Mouse (Mus musculus): ENCODE data around the gene Slit3.

The Slit3 gene

GRCm38 (mm10) chr11:35196777-35197176 is 75.8 kb downstream of the Slit3 start:
- no peak for DNase-seq (ENCODE audit: low spot score in 2 of 2)

DNA sequence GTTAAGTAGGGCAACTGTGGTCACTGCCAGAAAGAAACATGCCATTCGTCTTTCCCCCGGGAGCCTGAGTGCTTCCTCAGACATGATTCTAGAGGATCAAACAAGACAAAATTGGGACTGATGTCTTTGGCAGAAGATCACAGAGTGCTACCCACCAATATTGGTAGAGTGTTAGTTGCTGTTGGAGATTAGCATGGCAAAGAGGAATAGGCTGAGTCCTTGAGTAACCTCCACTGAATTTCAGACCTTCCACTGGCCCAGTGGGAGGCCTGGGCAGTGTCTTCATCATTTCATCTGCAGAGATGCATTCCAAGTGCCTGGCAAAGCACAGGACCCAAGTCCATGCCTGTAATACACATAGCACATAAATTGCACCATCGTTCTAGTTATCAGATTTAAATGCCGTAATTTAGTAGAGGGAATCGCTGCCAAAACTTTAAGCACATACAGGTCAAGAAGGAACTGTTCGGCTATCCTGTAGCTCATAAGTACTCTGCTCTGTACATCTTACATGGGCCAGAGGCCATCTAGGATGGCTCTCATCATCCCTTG is 77.6 kb downstream of the Slit3 start:
- DNase-seq (ENCODE audit: low spot score in 2 of 2): no peak

DNA sequence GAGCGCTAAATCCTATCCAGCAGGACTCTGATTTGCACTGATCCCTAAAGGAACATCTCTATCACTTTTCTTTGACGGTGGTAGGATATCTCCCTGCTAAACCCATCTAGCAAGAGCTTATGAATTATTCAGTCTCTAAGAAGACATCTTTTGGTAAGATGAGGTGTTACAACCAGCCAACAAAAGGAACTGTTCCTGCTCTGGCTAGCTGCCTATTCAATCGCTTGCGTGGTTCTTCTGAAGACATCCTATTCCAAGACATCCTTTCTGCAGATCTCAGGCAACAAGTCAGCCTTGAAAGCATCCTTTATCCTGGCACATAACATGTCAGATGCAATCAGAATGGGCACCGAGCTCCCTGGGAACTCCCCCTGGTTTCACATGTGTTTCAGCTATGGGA is 81.3 kb downstream of the Slit3 start:
- peak in 1 of 2 experiments; percentile 39 for DNase-seq (ENCODE audit: low spot score in 2 of 2)

DNA sequence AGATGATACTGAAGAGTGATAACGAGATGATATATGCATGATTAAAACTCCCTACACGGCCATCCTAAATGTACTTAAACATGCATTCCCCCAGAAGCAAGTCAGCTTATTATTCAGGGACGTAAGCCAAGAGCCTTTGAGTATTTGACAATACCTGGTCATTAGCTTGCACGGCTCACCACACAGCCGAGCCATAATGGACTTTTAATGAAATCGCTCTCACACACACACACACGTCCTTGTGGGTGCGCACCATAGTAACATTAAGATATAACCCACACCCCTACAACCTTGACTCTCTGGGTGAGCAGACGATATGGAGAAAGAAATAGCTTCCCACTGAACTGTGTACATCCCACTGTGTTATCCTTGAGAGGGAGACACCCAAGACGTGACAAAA is 82.6 kb downstream of the Slit3 start:
- DNase-seq (ENCODE audit: low spot score in 2 of 2): no peak

- no peak for DNase-seq (ENCODE audit: low spot score in 2 of 2)
Observed at GRCm38 (mm10) chr11:35204084-35204483, 83.1 kb downstream of the Slit3 start.

DNA sequence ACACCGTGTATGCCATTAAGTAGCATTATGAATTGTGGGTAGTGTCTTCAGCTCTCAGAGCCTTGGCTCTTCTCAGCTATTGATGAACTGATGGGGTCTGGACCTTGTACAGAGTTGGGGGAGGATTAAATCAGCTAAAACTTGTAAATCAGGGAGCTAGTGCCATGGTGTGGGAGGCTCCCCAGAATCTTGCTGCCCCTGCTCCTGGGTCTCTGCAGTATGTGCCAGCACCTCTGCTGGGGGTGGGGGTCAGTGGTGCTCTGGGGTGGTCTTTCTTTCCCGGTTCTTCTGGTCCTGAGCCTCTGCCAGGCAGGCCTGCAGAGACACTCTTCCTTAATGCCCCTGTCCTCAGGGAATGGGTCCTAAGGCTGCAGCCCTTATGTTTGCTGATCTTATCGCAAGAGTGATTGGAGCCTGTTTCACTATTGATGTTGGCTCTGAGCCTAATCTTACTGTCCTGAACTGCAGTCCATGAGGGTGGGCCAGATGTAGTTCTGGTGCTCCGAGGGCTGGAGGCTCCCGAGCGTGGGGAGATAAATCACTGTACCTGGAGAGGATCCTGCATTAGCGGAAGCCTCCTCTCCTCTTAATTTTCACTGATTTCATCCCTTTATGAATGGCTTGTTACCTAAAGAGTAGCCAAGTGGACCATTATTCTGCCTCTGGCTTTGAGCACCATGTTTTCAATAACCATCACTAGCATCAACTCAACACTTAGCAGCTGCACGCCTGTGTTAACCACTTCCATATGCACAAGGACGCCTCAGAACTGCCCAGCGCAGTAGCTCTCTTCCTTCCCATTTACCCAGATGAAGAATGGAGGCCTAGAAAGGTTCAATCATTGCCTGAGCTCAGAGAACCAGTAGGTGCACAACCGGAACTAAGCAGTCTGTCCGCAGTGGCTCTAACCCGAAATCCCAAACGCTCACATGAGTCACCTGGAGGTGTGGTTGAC is 90.0 kb downstream of the Slit3 start:
- no peak for DNase-seq (ENCODE audit: low spot score in 2 of 2)

- DNase-seq (ENCODE audit: low spot score in 2 of 2): no peak
Observed at GRCm38 (mm10) chr11:35224025-35224424, 103.0 kb downstream of the Slit3 start.

- DNase-seq (ENCODE audit: low spot score in 2 of 2): no peak
Observed at GRCm38 (mm10) chr11:35231361-35232090, 110.5 kb downstream of the Slit3 start.

GRCm38 (mm10) chr11:35232321-35232720 is 111.3 kb downstream of the Slit3 start:
- DNase-seq (ENCODE audit: low spot score in 2 of 2): no peak

DNA sequence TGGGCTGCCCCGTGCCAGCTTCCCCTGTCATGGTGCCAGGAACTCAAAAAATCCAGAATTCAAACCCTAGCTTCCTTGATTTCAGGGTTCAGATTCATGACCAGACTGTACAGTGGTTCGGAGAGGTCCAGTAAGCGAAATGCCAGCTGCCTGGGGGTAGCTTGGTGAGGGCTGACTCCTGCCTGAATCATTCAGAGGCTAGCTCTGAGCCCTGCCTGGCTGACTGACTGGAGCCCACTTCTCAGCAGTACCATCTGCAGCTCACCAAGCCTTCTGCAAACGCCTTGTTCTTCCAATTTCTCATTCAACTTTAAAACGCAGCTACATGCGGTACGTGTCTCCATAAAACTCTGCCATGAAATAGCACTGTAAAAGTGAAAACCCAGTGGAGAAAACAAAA is 120.4 kb downstream of the Slit3 start:
- DNase-seq (ENCODE audit: low spot score in 2 of 2): peak in 1 of 2 experiments; percentile 23

DNA sequence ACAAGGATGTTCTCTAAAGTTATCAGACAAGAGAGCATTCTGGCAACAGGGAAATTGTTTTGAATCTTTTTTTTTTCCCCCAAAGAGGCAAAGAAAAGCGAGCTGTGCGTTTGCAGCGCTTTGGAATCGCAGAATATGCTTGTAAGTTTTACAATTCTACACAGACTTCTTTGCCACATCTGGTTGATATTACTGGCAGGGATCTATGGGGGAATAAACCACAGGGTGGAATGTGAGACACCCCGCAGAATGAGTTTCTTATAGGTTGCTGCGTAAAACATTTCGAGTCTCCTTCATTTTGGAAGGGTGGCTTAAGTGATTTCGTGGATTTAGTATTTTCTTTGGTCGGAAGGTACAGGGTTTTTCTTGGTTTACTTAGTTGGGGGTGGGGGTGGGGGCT is 122.6 kb downstream of the Slit3 start:
- DNase-seq (ENCODE audit: low spot score in 2 of 2): no peak

- DNase-seq (ENCODE audit: low spot score in 2 of 2): no peak
Observed at GRCm38 (mm10) chr11:35244526-35244925, 123.5 kb downstream of the Slit3 start.

DNA sequence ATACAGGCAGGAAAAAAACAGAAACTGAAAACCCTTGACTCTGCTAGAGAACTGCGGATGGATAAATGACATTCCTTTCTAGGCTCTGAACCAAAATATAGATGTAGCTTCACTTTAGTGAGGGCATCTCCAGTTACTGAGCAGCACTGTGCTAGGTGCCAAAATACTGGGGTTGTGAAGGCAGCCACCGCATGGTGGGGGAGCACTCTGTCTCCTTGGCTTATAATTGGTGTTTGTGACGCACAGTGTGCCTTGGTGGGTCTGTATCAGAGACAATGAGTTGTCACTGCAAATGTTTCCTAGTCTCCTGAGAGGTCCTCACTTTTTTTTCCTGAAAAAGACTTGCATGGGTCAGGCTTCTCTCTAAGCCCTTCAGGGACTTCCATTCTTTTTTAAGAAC is 125.6 kb downstream of the Slit3 start:
- no peak for DNase-seq (ENCODE audit: low spot score in 2 of 2)

DNA sequence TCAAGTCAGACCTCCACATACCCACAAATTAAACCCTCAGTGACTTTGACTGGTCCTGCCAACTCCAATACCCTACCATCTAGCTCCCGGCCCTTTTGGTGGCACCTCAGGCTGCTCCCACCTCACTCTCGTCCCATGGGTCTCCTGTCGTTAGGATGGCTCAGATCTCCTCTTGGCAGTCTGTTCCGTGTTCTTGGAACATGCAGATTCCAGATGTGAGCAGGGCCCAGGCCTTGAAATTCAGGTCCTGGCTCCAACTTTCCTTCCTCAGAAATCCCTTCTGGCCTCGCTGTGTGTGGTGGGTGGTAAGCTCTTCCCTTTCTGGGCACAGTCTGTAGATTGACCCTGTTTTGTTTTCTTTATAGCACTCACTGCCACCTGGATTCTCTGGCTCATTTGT is 127.1 kb downstream of the Slit3 start:
- DNase-seq (ENCODE audit: low spot score in 2 of 2): no peak

DNA sequence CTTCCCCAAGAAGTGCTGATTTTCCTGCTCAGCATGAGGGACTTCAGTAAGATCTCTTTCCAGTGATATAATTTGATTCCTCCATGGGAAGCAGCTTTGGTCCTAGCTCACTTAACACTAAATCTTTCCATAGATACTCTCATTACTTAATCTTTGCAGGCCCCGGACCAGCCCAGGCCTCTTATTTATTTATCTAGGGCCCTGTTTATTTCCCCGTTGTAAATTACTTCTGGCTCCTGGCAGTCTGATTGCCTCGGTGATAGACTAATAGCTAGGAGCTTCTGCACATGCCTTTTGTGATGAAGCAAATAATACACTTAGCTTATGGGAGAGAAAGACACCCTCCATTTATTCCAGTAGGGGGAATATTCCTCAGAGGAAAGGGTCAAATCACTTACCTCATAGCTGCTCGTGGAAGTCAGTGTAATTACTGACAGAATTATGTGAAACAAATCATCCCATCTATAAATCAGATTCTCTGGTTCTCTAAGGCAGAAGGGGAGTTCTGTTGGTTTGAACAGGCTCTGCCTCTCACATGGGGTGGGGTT is 129.9 kb downstream of the Slit3 start:
- no peak for DNase-seq (ENCODE audit: low spot score in 2 of 2)

- no peak for DNase-seq (ENCODE audit: low spot score in 2 of 2)
Observed at GRCm38 (mm10) chr11:35251910-35252309, 130.9 kb downstream of the Slit3 start.

- no peak for DNase-seq (ENCODE audit: low spot score in 2 of 2)
Observed at GRCm38 (mm10) chr11:35257351-35257750, 136.3 kb downstream of the Slit3 start.

- peak in 1 of 2 experiments; percentile 75 for DNase-seq (ENCODE audit: low spot score in 2 of 2)
Observed at GRCm38 (mm10) chr11:35261562-35262087, 140.6 kb downstream of the Slit3 start.

GRCm38 (mm10) chr11:35262289-35262941 is 141.4 kb downstream of the Slit3 start:
- DNase-seq (ENCODE audit: low spot score in 2 of 2): peak in 1 of 2 experiments; percentile 51

- no peak for DNase-seq (ENCODE audit: low spot score in 2 of 2)
Observed at GRCm38 (mm10) chr11:35264749-35265148, 143.7 kb downstream of the Slit3 start.

DNA sequence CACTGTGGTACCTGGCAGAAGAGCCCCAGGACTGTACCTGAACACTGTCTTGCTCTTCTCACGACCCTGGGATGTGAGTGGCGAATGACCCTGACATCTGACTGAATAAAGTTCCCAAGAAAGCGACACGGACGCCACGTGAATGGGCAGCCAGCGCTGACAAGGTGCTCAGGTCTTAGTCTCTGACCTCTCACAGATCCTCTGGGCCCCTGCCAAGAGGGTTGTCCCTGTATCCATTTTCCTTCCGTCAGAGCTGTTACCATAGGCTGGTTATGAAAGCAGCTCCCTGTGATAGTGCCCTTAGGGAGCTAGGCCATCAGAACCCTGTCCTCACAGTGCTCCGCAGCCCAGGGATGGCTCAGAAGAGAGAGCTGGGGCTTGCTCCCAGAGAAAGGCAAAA is 149.4 kb downstream of the Slit3 start:
- DNase-seq (ENCODE audit: low spot score in 2 of 2): no peak

Data from right cerebral cortex, postnatal 36 days (tissue).